Mouse (Mus musculus): ENCODE results near the gene Masp2. TPM values are rescaled to one million over a fixed set of nuclear protein-coding genes. Genes with fewer than 3 reads are reported as not detected.

The Masp2 gene
- polyA plus RNA-seq, 1 experiment = 0.25 TPM

DNA sequence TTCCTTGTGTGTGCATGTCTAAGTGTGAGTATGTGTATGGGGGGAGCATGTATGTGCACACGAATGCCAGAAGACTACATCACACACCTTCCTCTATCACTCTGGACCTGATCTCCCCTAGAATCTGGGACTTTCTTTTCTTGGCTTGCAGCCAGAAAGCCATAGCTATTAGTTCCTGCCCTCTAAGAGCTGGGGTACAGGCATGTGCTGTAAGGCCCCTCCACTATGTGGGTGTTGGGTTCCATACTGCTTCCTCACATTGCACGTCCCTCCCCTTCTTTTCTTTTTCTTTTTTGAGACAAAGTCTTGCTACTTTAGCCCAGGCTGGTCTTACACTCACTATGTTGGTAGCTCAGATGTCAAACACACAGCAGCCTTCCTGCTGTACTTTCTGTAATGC lies 33.0 kb downstream of the Masp2 start:
- H3K4me3 ChIP-seq (ENCODE audit: control insufficient read depth, low read depth, low read length) = no peak overlapping the region
- H3K27me3 ChIP-seq (ENCODE audit: control insufficient read depth, insufficient read depth, low read length) = no peaks in the 10 kb centered on the region
- H3K27ac ChIP-seq (ENCODE audit: control insufficient read depth, insufficient read depth, low read depth, low read length) = no peak overlapping the region
- no peaks in the 10 kb centered on the region for H3K36me3 ChIP-seq (ENCODE audit: control insufficient read depth, insufficient read depth, low read length)
- H3K4me1 ChIP-seq (ENCODE audit: control insufficient read depth, insufficient read depth, low read length) = no peaks in the 10 kb centered on the region
- TF ChIP-seq POLR2A (IDR thresholded peaks at IDR 0.05; ENCODE audit: control insufficient read depth, low read depth, low read length) (no peak), CTCF (IDR thresholded peaks at IDR 0.05; ENCODE audit: control insufficient read depth, insufficient read depth, insufficient replicate concordance, low read depth, low read length) (no peak)

DNA sequence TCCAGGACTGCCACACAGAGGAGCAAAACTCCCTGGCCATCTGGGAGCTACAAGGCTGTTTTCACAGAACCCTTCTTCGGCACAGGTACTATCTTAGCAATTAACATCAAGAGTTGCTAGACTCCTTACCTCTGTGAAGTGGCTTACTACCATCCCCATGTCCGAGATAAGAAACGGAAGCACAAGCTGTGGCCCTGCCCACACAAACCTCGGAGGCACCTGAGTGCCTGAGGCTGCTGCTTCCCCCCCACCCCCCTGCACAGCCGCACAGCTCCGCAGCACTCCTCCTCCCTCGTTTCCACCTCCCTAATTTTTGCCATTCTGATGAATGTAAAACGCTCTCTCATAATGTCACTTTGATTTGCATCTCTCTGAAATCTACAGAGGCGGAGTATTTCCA lies 35.9 kb downstream of the Masp2 start:
- no peak for TF ChIP-seq CTCF (IDR thresholded peaks at IDR 0.05; ENCODE audit: control insufficient read depth, insufficient read depth, insufficient replicate concordance, low read depth, low read length)
- TF ChIP-seq POLR2A (IDR thresholded peaks at IDR 0.05; ENCODE audit: control insufficient read depth, low read depth, low read length) = no peak
- no peaks in the 10 kb centered on the region for H3K36me3 ChIP-seq (ENCODE audit: control insufficient read depth, insufficient read depth, low read length)
- H3K27me3 ChIP-seq (ENCODE audit: control insufficient read depth, insufficient read depth, low read length) = no peaks in the 10 kb centered on the region
- no peaks in the 10 kb centered on the region for H3K4me1 ChIP-seq (ENCODE audit: control insufficient read depth, insufficient read depth, low read length)
- no peak overlapping the region for H3K4me3 ChIP-seq (ENCODE audit: control insufficient read depth, low read depth, low read length)
- H3K27ac ChIP-seq (ENCODE audit: control insufficient read depth, insufficient read depth, low read depth, low read length) = no peak overlapping the region

DNA sequence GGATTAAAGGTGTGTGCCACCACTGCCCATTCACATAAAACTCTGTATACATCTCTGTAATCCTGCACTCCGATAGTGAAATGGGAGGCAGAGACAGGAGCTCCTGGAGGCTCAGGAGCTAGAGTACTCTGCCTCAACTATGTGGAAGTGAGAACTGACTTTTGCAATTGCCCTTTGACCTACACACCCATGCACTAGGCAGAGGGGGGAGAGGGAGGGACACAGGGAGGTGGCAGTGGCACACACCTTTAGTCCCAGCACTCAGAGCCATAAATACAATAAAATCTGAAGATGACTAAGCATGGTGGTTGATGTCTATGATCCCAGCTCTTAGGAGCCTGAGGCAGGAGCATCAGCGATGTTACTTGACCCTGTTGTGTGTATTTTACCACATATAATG lies 37.1 kb downstream of the Masp2 start:
- TF ChIP-seq POLR2A (IDR thresholded peaks at IDR 0.05; ENCODE audit: control insufficient read depth, low read depth, low read length) (no peak), CTCF (IDR thresholded peaks at IDR 0.05; ENCODE audit: control insufficient read depth, insufficient read depth, insufficient replicate concordance, low read depth, low read length) (no peak)
- Histone ChIP-seq H3K27ac (ENCODE audit: control insufficient read depth, insufficient read depth, low read depth, low read length) (no peak overlapping the region), H3K4me3 (ENCODE audit: control insufficient read depth, low read depth, low read length) (no peak overlapping the region), H3K36me3 (ENCODE audit: control insufficient read depth, insufficient read depth, low read length) (no peaks in the 10 kb centered on the region), H3K27me3 (ENCODE audit: control insufficient read depth, insufficient read depth, low read length) (no peaks in the 10 kb centered on the region), H3K4me1 (ENCODE audit: control insufficient read depth, insufficient read depth, low read length) (peaks cover 4% of the 10 kb centered on the region)

DNA sequence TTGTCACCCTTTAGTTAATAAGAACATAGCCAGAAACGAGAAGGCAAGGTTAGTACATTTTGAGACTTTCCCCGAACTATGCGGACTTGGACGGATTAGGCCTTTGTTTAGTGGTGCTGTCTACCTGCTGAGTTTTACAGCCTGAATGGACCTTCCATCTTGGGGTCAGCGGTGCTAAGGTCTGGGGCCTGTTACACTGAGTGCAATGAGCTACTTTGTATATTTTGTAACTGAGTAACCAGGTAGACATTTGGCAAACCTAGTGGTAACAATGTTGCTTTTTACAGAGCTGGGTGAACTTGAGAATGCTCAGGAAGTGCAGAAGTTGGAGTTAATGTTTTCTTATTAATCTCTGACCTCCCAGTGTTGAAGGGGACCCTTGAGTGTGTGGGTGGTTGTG lies 38.8 kb downstream of the Masp2 start:
- TF ChIP-seq POLR2A (IDR thresholded peaks at IDR 0.05; ENCODE audit: control insufficient read depth, low read depth, low read length) (no peak), CTCF (IDR thresholded peaks at IDR 0.05; ENCODE audit: control insufficient read depth, insufficient read depth, insufficient replicate concordance, low read depth, low read length) (no peak)
- H3K36me3 ChIP-seq (ENCODE audit: control insufficient read depth, insufficient read depth, low read length) = no peaks in the 10 kb centered on the region
- H3K27ac ChIP-seq (ENCODE audit: control insufficient read depth, insufficient read depth, low read depth, low read length) = no peak overlapping the region
- no peaks in the 10 kb centered on the region for H3K27me3 ChIP-seq (ENCODE audit: control insufficient read depth, insufficient read depth, low read length)
- H3K4me1 ChIP-seq (ENCODE audit: control insufficient read depth, insufficient read depth, low read length) = peaks cover 4% of the 10 kb centered on the region
- no peak overlapping the region for H3K4me3 ChIP-seq (ENCODE audit: control insufficient read depth, low read depth, low read length)

DNA sequence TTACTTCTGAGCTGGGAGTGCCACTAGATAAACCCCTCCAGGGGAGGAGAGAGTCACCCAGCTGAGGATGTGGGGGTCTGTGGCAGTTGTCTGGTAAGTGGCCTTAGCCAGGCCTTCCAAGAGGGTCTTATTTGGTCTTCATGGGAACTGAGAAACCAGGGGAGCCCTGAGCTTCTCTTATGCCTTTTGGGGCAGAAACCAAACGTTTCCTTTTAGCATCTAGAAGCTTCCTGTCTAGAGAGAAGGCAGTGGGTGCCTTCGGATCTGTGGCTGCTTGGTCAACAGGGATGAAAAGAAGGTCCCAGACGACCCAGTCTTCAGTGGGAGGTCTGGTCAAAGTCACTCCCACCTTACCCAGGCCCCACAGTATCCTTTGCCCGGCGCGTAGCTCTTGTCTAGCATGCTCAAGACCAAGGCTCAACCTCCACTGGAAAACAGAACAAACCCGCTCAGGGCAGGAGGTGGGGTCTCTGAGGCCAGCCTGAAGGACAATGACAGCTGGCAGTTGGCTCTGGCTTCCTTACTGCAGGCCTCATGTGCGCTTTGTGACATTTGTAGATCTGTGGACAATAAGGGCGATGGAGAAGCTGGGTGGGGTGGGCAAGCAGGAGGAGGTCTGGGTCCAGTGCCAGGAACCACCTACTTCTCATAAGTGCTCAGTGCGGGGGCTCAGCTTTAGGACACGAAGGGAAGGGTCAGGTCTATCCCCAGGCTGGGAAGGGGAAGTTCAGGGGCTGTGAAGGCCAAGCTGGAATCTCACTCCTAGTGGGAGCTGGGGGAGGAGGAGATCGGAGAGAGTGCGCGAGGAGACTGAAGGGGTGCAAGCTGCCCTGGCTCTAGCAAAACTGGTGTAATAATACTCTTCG lies 41.2 kb downstream of the Masp2 start, which contains the start of gene Gm572:
TSS of gene Gm572 (plus strand) at position 27 of the 866 bp plus-strand sequence.
- no peak within 1 kb of the TSS for H3K4me3 ChIP-seq (ENCODE audit: control insufficient read depth, low read depth, low read length)
- H3K27me3 ChIP-seq (ENCODE audit: control insufficient read depth, insufficient read depth, low read length) = no peaks in the 10 kb centered on the region
- TF ChIP-seq POLR2A (IDR thresholded peaks at IDR 0.05; ENCODE audit: control insufficient read depth, low read depth, low read length) (no peak), CTCF (IDR thresholded peaks at IDR 0.05; ENCODE audit: control insufficient read depth, insufficient read depth, insufficient replicate concordance, low read depth, low read length) (no peak)
- no peaks in the 10 kb centered on the region for H3K36me3 ChIP-seq (ENCODE audit: control insufficient read depth, insufficient read depth, low read length)
- H3K4me1 ChIP-seq (ENCODE audit: control insufficient read depth, insufficient read depth, low read length) = peaks cover 4% of the 10 kb centered on the region
- H3K27ac ChIP-seq (ENCODE audit: control insufficient read depth, insufficient read depth, low read depth, low read length) = no peak within 1 kb of the TSS

DNA sequence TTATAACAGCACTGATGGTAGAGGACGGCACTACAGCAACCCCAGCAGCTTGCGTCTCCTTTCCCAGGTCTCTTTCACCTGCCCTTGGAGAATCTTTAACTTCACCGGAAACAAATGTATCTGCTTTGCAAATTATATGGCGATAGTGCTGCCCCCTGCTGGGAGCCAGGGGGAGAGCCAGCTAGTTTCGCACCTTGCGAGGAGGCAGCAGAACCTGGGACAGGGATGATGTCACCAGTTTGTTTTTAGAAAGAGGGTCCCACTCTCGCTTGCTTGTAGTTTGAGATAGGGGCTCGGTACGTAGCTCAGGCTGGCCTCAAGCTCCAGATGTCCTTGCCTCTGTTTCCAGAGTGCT lies 41.8 kb downstream of the Masp2 start:
- no peak overlapping the region for H3K27ac ChIP-seq (ENCODE audit: control insufficient read depth, insufficient read depth, low read depth, low read length)
- no peak overlapping the region for H3K4me3 ChIP-seq (ENCODE audit: control insufficient read depth, low read depth, low read length)
- H3K27me3 ChIP-seq (ENCODE audit: control insufficient read depth, insufficient read depth, low read length) = no peaks in the 10 kb centered on the region
- peaks cover 4% of the 10 kb centered on the region for H3K4me1 ChIP-seq (ENCODE audit: control insufficient read depth, insufficient read depth, low read length)
- no peaks in the 10 kb centered on the region for H3K36me3 ChIP-seq (ENCODE audit: control insufficient read depth, insufficient read depth, low read length)
- TF ChIP-seq CTCF (IDR thresholded peaks at IDR 0.05; ENCODE audit: control insufficient read depth, insufficient read depth, insufficient replicate concordance, low read depth, low read length) (peak; percentile 89), POLR2A (IDR thresholded peaks at IDR 0.05; ENCODE audit: control insufficient read depth, low read depth, low read length) (no peak)

DNA sequence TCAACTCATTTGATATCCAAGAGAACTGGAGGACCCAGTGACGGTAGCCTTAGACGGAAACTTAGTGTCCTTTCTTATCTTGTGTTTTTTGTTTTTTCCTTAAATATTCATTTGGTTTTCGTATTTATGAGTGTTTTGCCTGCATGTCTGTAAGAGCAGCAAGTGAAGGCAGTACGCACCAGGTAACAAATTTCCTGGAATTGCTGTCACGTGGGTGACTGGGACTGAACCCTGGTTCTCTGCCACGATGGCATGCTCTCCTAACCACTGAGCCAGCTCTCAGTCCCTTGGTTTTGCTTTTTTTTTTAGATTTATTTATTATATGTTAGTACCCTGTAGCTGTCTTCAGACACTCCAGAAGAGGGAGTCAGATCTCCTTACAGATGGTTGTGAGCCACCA lies 42.6 kb downstream of the Masp2 start:
- H3K36me3 ChIP-seq (ENCODE audit: control insufficient read depth, insufficient read depth, low read length) = no peaks in the 10 kb centered on the region
- H3K27me3 ChIP-seq (ENCODE audit: control insufficient read depth, insufficient read depth, low read length) = no peaks in the 10 kb centered on the region
- peaks cover 4% of the 10 kb centered on the region for H3K4me1 ChIP-seq (ENCODE audit: control insufficient read depth, insufficient read depth, low read length)
- H3K4me3 ChIP-seq (ENCODE audit: control insufficient read depth, low read depth, low read length) = no peak overlapping the region
- no peak for TF ChIP-seq CTCF (IDR thresholded peaks at IDR 0.05; ENCODE audit: control insufficient read depth, insufficient read depth, insufficient replicate concordance, low read depth, low read length)
- no peak for TF ChIP-seq POLR2A (IDR thresholded peaks at IDR 0.05; ENCODE audit: control insufficient read depth, low read depth, low read length)
- no peak overlapping the region for H3K27ac ChIP-seq (ENCODE audit: control insufficient read depth, insufficient read depth, low read depth, low read length)
